Mouse (Mus musculus) mesoderm, embryonic 11.5 days (tissue): ENCODE measurements around the gene Ttc12.

Source experiments
- DNase-seq: peaks from one replicate; pipeline ENCODE4 v3.0.0-alpha.2; 2012; ENCODE audit warnings: low read depth, low spot score

Gene Ttc12

GRCm38 (mm10) chr9:49490609-49491008, 4.6 kb upstream of the Ttc12 start:
- DNase-seq = no peak

- DNase-seq = peak; percentile 82
These were observed 3.2 kb upstream of the Ttc12 start for GRCm38 (mm10) chr9:49488912-49489895.

GRCm38 (mm10) chr9:49488258-49488657, 2.2 kb upstream of the Ttc12 start:
- no peak for DNase-seq

- no peak for DNase-seq
These were observed 1.6 kb upstream of the Ttc12 start for GRCm38 (mm10) chr9:49487657-49487943.

- DNase-seq = no peak
These were observed 1.0 kb upstream of the Ttc12 start for GRCm38 (mm10) chr9:49486805-49487656.

GRCm38 (mm10) chr9:49485250-49485891, 654 bp downstream of the Ttc12 start:
- peak; percentile 63 for DNase-seq

- peak; percentile 60 for DNase-seq
These were observed 2.7 kb downstream of the Ttc12 start for GRCm38 (mm10) chr9:49483316-49483715.

- no peak for DNase-seq
These were observed 13.9 kb downstream of the Ttc12 start for GRCm38 (mm10) chr9:49472126-49472525.

GRCm38 (mm10) chr9:49470946-49471345, 15.1 kb downstream of the Ttc12 start:
- DNase-seq = no peak

GRCm38 (mm10) chr9:49470006-49470405, 16.0 kb downstream of the Ttc12 start:
- DNase-seq = no peak

GRCm38 (mm10) chr9:49456136-49456535, 29.9 kb downstream of the Ttc12 start:
- no peak for DNase-seq

- DNase-seq = no peak
These were observed 33.6 kb downstream of the Ttc12 start for GRCm38 (mm10) chr9:49452396-49452795.

GRCm38 (mm10) chr9:49450491-49450890, 35.5 kb downstream of the Ttc12 start:
- DNase-seq = no peak

GRCm38 (mm10) chr9:49442621-49443020, 43.4 kb downstream of the Ttc12 start:
- no peak for DNase-seq

- no peak for DNase-seq
These were observed 58.5 kb downstream of the Ttc12 start for GRCm38 (mm10) chr9:49427478-49427877.

GRCm38 (mm10) chr9:49426921-49427320, 59.1 kb downstream of the Ttc12 start, which contains the start of gene Ankk1:
TSS of gene Ankk1 (minus strand) at chr9:49427021.
- no peak for DNase-seq

GRCm38 (mm10) chr9:49425585-49425984, 60.4 kb downstream of the Ttc12 start:
- no peak for DNase-seq

GRCm38 (mm10) chr9:49423866-49424265, 62.2 kb downstream of the Ttc12 start:
- no peak for DNase-seq

- DNase-seq = no peak
These were observed 75.4 kb downstream of the Ttc12 start for GRCm38 (mm10) chr9:49410621-49411020.

- no peak for DNase-seq
These were observed 79.0 kb downstream of the Ttc12 start for GRCm38 (mm10) chr9:49407028-49407427.

GRCm38 (mm10) chr9:49403711-49404110, 82.3 kb downstream of the Ttc12 start:
- peak; percentile 12 for DNase-seq

- DNase-seq = no peak
These were observed 90.0 kb downstream of the Ttc12 start for GRCm38 (mm10) chr9:49396006-49396405.
